Mouse (Mus musculus): Measurements from ENCODE around the gene Gm20388. TPM values are rescaled to one million over a fixed set of nuclear protein-coding genes. Genes with fewer than 3 reads are reported as not detected.

The Gm20388 gene
- polyA plus RNA-seq, 1 experiment from 2014 or later, result not detected

GRCm38 (mm10) chr8:120525832-120526231 is 615.2 kb downstream of the Gm20388 start:
- H3K9ac ChIP-seq, result no peak overlapping the region
- H3K4me2 ChIP-seq, result no peak overlapping the region
- no peak overlapping the region for H3K4me3 ChIP-seq
- H3K36me3 ChIP-seq, result no peaks in the 10 kb centered on the region
- no peak for ATAC-seq (ENCODE audit: insufficient number of reproducible peaks, insufficient read depth, low FRiP score, low TSS enrichment, low read depth)
- no peak overlapping the region for H3K27ac ChIP-seq
- no peaks in the 10 kb centered on the region; the same call in 1 of the 2 replicates for H3K27me3 ChIP-seq
- 58% methylated on average over 6 of the region's 6 CpGs for WGBS
- peaks cover 68% of the 10 kb centered on the region for H3K4me1 ChIP-seq
- no peaks in the 10 kb centered on the region for H3K9me3 ChIP-seq

GRCm38 (mm10) chr8:120526577-120526976 is 615.9 kb downstream of the Gm20388 start:
- H3K27me3 ChIP-seq, result no peaks in the 10 kb centered on the region; the same call in 1 of the 2 replicates
- H3K4me1 ChIP-seq, result peaks cover 66% of the 10 kb centered on the region
- no peak overlapping the region for H3K9ac ChIP-seq
- H3K4me3 ChIP-seq, result no peak overlapping the region
- 24% methylated on average over 4 of the region's 4 CpGs for WGBS
- H3K27ac ChIP-seq, result no peak overlapping the region
- no peaks in the 10 kb centered on the region for H3K9me3 ChIP-seq
- H3K36me3 ChIP-seq, result no peaks in the 10 kb centered on the region
- no peak overlapping the region for H3K4me2 ChIP-seq
- ATAC-seq (ENCODE audit: insufficient number of reproducible peaks, insufficient read depth, low FRiP score, low TSS enrichment, low read depth), result no peak

- ATAC-seq (ENCODE audit: insufficient number of reproducible peaks, insufficient read depth, low FRiP score, low TSS enrichment, low read depth), result no peak
These were observed 617.7 kb downstream of the Gm20388 start for GRCm38 (mm10) chr8:120528332-120528731.

GRCm38 (mm10) chr8:120529226-120529625 is 618.6 kb downstream of the Gm20388 start:
- Histone ChIP-seq H3K36me3 (no peaks in the 10 kb centered on the region), H3K4me1 (peaks cover 80% of the 10 kb centered on the region), H3K27me3 (peaks cover 9% of the 10 kb centered on the region), H3K9ac (no peak overlapping the region), H3K4me2 (no peak overlapping the region), H3K9me3 (no peaks in the 10 kb centered on the region), H3K4me3 (no peak overlapping the region), H3K27ac (no peak overlapping the region)
- 52% methylated on average over 7 of the region's 7 CpGs for WGBS
- no peak for ATAC-seq (ENCODE audit: insufficient number of reproducible peaks, insufficient read depth, low FRiP score, low TSS enrichment, low read depth)

More at GRCm38 (mm10) chr8:120528332-120528731, 617.7 kb downstream of the Gm20388 start:
- H3K4me1 ChIP-seq, result peaks cover 79% of the 10 kb centered on the region
- no peaks in the 10 kb centered on the region for H3K9me3 ChIP-seq
- no peak overlapping the region for H3K4me3 ChIP-seq
- H3K36me3 ChIP-seq, result no peaks in the 10 kb centered on the region
- H3K27me3 ChIP-seq, result no peaks in the 10 kb centered on the region; the same call in 1 of the 2 replicates
- WGBS, result 17% methylated on average over 3 of the region's 3 CpGs
- no peak overlapping the region for H3K9ac ChIP-seq
- H3K27ac ChIP-seq, result no peak overlapping the region
- H3K4me2 ChIP-seq, result no peak overlapping the region

- 0 out of 2 replicates have a peak overlapping the region, but pooled peaks have one; percentile 41 for H3K27ac ChIP-seq
- H3K36me3 ChIP-seq, result no peaks in the 10 kb centered on the region
- H3K4me2 ChIP-seq, result no peak overlapping the region
- no peak overlapping the region for H3K4me3 ChIP-seq
- H3K27me3 ChIP-seq, result peaks cover 9% of the 10 kb centered on the region
- no peaks in the 10 kb centered on the region for H3K9me3 ChIP-seq
- peaks cover 83% of the 10 kb centered on the region for H3K4me1 ChIP-seq
- H3K9ac ChIP-seq, result no peak overlapping the region
- WGBS, result 60% methylated on average over 16 of the region's 16 CpGs
- no peak for ATAC-seq (ENCODE audit: insufficient number of reproducible peaks, insufficient read depth, low FRiP score, low TSS enrichment, low read depth)
These were observed 620.5 kb downstream of the Gm20388 start for GRCm38 (mm10) chr8:120530954-120531656.

- WGBS, result 45% methylated on average over 10 of the region's 10 CpGs
- H3K27me3 ChIP-seq, result peaks cover 9% of the 10 kb centered on the region
- H3K27ac ChIP-seq, result peak overlapping the region; percentile 41; the same call in 1 of the 2 replicates
- H3K9ac ChIP-seq, result 0 out of 2 replicates have a peak overlapping the region, but pooled peaks have one; percentile 11
- no peak for ATAC-seq (ENCODE audit: insufficient number of reproducible peaks, insufficient read depth, low FRiP score, low TSS enrichment, low read depth)
- peak overlapping the region; percentile 57 for H3K4me2 ChIP-seq
- peaks cover 82% of the 10 kb centered on the region for H3K4me1 ChIP-seq
- H3K4me3 ChIP-seq, result no peak overlapping the region
- H3K9me3 ChIP-seq, result no peaks in the 10 kb centered on the region
- no peaks in the 10 kb centered on the region for H3K36me3 ChIP-seq
These were observed 621.3 kb downstream of the Gm20388 start for GRCm38 (mm10) chr8:120531775-120532516.

- Histone ChIP-seq H3K9me3 (no peaks in the 10 kb centered on the region), H3K27me3 (peaks cover 9% of the 10 kb centered on the region), H3K4me1 (peaks cover 80% of the 10 kb centered on the region), H3K9ac (peak overlapping the region; percentile 44), H3K36me3 (no peaks in the 10 kb centered on the region), H3K27ac (peak overlapping the region; percentile 41), H3K4me3 (peak overlapping the region; percentile 23), H3K4me2 (peak overlapping the region; percentile 57)
- WGBS, result 2% methylated on average over 29 of the region's 29 CpGs
- no peak for ATAC-seq (ENCODE audit: insufficient number of reproducible peaks, insufficient read depth, low FRiP score, low TSS enrichment, low read depth)
These were observed 622.0 kb downstream of the Gm20388 start for GRCm38 (mm10) chr8:120532517-120533215.

GRCm38 (mm10) chr8:120533380-120533779 is 622.7 kb downstream of the Gm20388 start:
- WGBS, result 27% methylated on average over 3 of the region's 3 CpGs
- Histone ChIP-seq H3K27me3 (peaks cover 9% of the 10 kb centered on the region), H3K4me1 (peaks cover 79% of the 10 kb centered on the region), H3K4me2 (peak overlapping the region; percentile 57), H3K9ac (no peak overlapping the region), H3K27ac (peak overlapping the region; percentile 41; the same call in 1 of the 2 replicates), H3K36me3 (no peaks in the 10 kb centered on the region), H3K9me3 (no peaks in the 10 kb centered on the region), H3K4me3 (no peak overlapping the region)
- ATAC-seq (ENCODE audit: insufficient number of reproducible peaks, insufficient read depth, low FRiP score, low TSS enrichment, low read depth), result no peak

- 38% methylated on average over 8 of the region's 8 CpGs for WGBS
- Histone ChIP-seq H3K9me3 (no peaks in the 10 kb centered on the region), H3K27me3 (peaks cover 9% of the 10 kb centered on the region), H3K4me3 (no peak overlapping the region), H3K4me2 (no peak overlapping the region), H3K27ac (no peak overlapping the region), H3K9ac (0 out of 2 replicates have a peak overlapping the region, but pooled peaks have one; percentile 6), H3K36me3 (no peaks in the 10 kb centered on the region), H3K4me1 (peaks cover 79% of the 10 kb centered on the region)
- no peak for ATAC-seq (ENCODE audit: insufficient number of reproducible peaks, insufficient read depth, low FRiP score, low TSS enrichment, low read depth)
These were observed 623.4 kb downstream of the Gm20388 start for GRCm38 (mm10) chr8:120534080-120534479.

- Histone ChIP-seq H3K9ac (0 out of 2 replicates have a peak overlapping the region, but pooled peaks have one; percentile 6), H3K27ac (no peak overlapping the region), H3K4me3 (no peak overlapping the region), H3K27me3 (peaks cover 9% of the 10 kb centered on the region), H3K9me3 (no peaks in the 10 kb centered on the region), H3K36me3 (no peaks in the 10 kb centered on the region), H3K4me1 (peaks cover 84% of the 10 kb centered on the region), H3K4me2 (peak overlapping the region; percentile 92)
- WGBS, result 15% methylated on average over 14 of the region's 14 CpGs
- ATAC-seq (ENCODE audit: insufficient number of reproducible peaks, insufficient read depth, low FRiP score, low TSS enrichment, low read depth), result no peak
These were observed 624.1 kb downstream of the Gm20388 start for GRCm38 (mm10) chr8:120534504-120535368.
